Mouse (Mus musculus) spleen, adult 12 weeks (tissue): ENCODE results near the gene Zfand2b.

Source experiments
- DNase-seq: peaks from one replicate; pipeline ENCODE4 v3.0.0; 2022; ENCODE audit warnings: low spot score

Gene Zfand2b

DNA sequence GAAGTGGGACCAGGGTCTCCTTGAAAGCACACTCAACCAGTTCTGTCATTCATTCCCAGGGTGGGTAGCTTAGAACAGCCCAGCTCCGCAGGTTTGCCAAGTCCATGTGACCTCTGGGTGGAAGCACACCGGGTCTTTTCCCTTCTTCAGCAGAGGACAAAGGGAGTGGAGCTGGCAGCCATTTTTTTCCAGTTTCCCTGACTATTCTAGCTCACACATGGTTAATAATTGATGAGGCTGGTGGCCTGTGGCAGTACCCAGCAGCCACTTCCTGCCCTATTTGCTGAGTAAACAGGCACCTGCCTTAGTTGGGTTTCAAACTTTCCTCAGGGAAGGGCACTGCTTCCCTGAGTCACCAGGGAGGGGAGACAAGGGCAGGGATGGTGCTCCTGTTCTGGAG, 46.0 kb downstream of the Zfand2b start:
- no peak for DNase-seq

DNA sequence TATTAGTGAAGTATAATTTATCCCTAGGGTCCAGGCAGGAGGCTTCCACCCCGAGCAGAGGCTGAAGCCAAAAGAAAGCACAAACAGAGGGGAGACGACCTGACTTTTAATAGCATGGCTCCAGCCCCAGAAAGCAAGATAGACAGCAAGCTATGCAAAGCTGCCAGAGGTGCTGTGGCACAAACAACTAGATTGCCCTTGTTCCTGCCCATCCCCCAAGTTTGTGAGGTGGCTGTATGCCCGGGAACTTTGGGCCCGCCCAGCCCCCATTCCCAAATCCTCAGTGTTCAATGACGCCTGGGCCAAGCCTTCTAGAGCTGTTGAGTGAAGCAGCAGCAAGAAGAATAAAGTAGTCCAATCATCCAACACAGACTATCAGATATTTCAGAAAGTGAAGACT, 46.4 kb downstream of the Zfand2b start:
- DNase-seq, result no peak

DNA sequence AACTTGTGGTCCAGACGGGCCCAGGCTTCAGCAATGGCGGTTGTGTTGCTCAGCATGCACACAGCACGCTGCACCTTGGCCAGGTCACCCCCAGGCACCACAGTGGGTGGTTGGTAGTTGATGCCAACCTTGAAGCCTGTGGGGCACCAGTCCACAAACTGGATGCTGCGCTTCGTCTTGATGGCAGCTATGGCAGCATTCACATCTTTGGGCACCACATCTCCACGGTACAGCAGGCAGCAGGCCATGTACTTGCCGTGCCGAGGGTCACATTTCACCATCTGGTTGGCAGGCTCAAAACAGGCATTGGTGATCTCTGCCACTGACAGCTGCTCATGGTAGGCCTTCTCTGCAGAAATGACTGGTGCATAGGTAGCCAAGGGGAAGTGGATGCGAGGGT, 47.3 kb downstream of the Zfand2b start:
- no peak for DNase-seq

DNA sequence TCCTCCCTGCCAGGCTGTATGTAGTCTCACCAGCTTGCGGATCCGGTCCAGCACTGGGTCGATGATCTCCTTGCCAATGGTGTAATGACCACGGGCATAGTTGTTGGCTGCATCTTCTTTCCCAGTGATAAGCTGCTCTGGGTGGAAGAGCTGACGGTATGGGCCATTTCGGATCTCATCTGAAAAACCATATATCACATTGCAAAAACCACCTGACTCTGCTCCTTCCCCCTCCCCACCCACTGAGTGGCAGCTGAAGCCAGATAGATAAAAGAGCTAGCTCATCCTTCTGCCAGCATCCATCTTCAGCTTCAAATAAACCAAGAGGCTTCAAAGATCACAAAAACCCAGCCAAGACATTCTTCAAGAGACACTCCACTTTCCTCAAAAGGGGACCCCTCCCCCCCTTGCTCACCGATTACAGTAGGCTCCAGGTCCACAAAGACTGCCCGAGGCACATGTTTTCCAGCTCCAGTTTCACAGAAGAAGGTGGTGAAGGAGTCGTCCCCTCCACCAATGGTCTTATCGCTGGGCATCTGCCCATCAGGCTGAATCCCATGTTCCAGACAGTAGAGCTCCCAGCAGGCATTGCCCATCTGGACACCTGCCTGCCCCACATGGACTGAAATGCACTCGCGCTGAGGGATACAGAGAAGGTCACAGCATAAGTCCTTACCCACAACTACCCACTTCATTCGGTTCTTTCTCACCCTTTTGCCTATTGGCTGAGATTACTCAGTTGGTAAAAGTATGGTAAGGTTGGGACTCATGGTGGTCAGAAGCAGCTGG, 48.5 kb downstream of the Zfand2b start:
- peak; percentile 61 for DNase-seq

DNA sequence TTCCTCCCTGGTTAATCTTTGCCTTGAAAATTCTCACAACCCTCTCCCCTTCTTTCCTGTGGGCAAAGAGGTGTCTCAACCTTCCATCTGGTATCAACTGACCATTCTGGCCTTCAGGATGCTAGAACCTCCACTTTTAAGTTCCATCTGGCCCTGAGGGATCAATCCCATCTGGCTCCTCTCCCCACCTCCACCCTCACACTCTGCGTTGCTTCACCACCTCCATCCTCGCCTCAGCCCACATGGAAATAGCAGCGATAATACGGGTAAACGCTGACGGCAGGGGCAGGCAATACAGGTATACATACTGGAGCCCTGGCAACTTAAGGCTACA, 49.4 kb downstream of the Zfand2b start:
- DNase-seq, result no peak

DNA sequence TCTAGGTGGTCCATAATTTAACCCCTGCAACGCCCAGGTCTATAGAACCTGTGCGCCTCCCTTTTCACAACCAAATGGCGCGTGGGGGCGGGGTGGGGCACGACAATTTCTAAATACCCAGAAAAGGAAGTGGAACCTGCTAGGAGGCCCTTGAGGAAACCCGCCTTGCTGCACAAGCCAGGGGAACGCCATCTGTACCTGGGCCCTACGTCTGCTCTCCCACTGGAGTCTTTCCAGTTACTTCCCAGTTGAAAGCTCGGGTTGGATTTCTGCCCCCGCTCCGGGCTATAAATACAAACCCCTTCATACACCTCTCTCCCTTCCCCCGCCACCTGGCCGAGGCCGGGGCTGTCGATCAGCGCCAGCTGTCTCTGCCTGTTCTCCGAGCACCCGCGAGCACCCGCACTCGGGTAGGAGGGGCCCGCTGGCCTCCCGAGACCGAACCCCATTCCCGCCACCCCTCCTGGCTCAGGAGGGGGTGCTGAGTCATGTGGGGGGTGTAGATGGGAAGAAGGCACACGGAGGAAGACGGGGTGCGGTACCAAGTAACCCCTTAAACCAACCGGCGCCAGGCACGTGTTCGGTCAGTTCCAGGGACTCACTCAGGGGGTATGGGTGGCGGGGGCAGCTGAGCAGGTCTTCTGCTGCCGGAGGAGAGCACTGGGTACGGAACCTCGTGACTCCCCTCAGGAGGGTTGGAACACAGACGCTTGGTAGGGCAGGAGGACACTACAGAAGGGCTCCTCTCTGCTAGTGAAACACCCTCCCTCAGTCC, 50.0 kb downstream of the Zfand2b start:
- DNase-seq, result peak; percentile 65

DNA sequence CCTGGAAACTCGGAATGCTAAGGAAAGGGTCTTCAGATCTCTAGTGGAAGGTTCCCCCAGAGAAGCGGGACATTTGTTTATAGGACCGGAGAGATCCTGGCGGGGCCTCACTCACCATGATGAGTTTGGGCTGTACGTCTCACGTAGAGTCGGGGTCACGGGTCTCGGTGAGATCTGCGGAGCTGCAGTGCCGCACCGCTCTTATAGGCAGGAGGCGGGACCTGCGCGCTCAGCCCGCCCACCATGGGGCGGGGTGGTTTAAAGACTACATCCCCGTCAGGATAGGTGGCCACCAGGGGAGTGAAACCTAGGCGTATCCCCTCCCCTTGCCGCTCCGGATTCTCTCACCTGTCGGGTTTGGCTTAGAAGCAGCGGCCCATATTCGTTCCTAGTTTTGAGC, 50.6 kb downstream of the Zfand2b start:
- peak; percentile 98 for DNase-seq

DNA sequence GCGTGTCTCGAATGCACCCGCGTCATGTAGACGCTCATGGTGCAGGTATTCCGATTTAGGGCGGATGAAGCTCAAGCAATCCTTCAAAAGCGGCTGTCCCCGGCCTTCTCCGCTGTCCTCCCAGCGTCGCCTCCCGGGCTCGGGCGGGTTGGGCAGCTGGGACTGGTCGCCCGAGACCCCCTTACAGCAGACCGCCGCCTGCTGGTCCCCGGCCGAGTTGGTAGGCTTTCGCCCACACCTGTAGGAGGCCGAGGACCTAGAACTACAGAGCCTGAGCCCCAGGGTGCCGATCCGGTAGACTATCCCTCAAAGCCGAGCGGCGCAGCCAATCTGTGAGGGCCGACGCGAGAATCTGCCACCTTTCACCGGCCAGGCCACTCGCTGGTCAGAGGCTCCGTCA, 51.1 kb downstream of the Zfand2b start, which contains the start of gene Tuba4a:
Gene Tuba4a, minus strand, starts transcription at position 335 of the 400 bp plus-strand sequence.
- DNase-seq, result no peak
